Mouse (Mus musculus): ENCODE data around the gene Bsdc1.
A peak's percentile ranks its signal among the peaks of the same experiment; 100 is the strongest.

Bsdc1 gene

DNA sequence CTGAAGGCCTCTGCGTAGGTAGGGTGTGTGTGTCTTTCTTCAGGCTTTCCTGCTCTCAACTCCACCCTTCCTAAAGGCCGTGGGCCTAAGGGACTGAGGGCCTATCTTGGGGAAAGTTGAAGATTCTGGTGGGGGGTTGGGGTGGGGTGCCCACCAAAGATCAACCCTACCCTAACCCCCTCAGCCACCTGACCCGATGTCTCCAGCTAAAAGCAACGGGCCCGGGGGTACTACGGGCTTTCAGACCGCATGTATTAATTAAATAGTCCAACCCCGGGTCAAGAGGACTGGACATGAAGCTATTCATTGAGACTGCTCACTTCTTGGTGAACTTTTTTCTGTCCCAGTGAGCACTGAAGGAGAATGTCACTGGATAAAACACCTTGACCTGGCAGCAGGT, 38.6 kb downstream of the Bsdc1 start:
- no peaks in the 10 kb centered on the region for H3K36me3 ChIP-seq (ENCODE audit: control insufficient read depth, insufficient read depth, low read length, poor library complexity, severe bottlenecking)
- H3K27me3 ChIP-seq (ENCODE audit: control insufficient read depth, insufficient read depth, low read length, poor library complexity, severe bottlenecking) = no peaks in the 10 kb centered on the region
- DNase-seq (ENCODE audit: low read depth, low spot score) = no peak

DNA sequence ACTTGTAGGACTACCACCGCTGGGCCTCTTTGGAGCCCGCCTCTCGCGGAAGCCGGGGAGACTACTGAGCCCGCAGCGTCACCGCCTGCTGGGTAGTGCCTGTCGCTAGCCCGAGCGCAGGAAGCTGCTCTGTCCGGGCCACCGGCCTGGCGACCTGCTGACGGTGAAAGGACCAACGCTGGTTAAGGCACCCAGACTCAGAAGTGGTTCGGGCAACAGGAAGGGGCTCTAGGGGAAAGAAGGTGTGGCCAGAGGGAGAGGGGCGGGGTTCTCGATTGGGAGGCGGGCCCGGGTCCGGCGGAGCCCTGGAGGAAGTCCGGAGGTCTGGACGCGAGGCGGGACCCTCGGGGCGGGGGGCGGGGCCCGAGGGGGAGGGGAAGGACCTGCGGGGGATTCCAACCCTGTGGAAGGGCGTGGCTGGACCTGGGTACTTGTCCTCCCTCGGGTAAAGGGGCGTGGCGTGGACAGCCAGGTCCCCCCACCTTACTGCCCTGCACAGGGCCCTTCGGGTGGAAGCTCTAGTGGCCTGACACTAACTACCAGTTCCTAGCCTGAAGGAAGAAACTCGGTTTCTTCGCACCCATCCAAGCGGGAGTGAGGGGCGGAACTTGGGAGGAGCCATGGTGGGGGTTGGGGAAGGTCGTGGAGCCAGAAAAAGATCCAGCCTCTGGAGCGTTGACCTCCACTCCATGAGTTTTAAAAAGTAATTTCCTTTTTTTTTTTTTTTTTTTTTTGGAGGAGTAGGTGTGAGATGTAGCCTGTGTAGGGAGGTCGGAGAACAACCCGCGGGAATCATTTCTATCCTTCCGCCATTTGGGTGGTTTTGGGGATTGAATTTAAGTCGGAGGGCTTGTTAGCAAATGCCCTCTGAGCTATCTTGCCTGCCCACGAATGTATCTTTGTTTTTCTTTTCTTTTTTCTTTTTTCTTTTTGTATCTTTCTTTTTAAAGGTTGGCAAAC, 39.5 kb downstream of the Bsdc1 start:
- Histone ChIP-seq H3K27me3 (ENCODE audit: control insufficient read depth, insufficient read depth, low read length, poor library complexity, severe bottlenecking) (no peaks in the 10 kb centered on the region), H3K36me3 (ENCODE audit: control insufficient read depth, insufficient read depth, low read length, poor library complexity, severe bottlenecking) (no peaks in the 10 kb centered on the region)
- peak; percentile 90 for DNase-seq (ENCODE audit: low read depth, low spot score)

DNA sequence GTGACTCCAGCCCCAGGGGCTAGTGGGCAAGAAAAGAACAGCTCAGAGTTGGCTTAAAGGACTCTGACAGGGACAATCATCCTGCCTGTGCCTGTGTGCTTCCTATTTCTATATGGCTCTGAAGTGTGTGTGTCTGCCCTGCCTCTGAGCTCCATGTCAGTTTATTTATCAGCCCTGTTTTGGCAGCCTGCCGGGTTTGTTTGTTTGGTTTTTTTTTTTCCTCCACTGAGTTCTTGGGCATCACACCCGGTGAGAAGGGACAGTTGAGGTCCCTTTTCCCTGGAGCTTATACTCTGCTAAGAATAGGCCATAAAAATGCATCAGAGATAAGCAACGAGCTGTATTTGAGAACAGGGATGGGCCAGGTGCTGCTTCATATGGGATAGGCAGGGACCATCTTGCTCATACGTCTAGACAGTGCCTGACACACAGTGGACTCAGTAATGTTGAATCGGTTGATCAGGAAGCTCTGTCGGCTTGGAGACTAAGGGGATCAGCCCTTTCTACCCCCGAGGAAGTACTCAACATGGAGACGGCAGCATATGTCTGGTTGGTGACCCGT, 41.0 kb downstream of the Bsdc1 start:
- no peaks in the 10 kb centered on the region for H3K27me3 ChIP-seq (ENCODE audit: control insufficient read depth, insufficient read depth, low read length, poor library complexity, severe bottlenecking)
- H3K36me3 ChIP-seq (ENCODE audit: control insufficient read depth, insufficient read depth, low read length, poor library complexity, severe bottlenecking) = no peaks in the 10 kb centered on the region
- no peak for DNase-seq (ENCODE audit: low read depth, low spot score)

DNA sequence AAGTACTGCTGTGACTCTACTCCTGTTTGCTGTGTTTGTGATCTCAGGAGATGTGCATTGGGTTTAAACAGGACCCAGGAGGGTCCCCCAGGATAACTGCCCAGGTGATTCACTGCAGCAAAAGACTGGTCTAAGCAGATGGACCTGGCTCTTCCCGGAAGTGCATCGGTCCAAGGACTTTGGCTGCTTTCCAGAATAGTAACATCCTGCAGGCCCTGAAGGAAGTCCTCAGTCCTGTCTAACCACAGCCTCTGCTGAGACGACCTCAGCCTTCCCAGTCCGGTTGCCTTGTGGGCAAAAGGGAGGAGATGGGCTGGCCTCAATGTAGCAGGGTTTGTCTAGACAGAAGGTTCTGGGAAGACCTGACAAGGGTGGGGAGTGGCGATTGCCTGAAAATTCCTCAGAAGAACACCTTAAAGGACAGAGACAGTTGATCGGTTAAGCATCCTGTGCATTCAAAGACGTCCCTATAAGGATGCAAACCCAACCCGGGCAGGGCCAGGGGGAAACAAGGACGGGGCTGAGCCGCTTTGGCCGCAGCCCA, 41.6 kb downstream of the Bsdc1 start:
- H3K36me3 ChIP-seq (ENCODE audit: control insufficient read depth, insufficient read depth, low read length, poor library complexity, severe bottlenecking) = no peaks in the 10 kb centered on the region
- no peaks in the 10 kb centered on the region for H3K27me3 ChIP-seq (ENCODE audit: control insufficient read depth, insufficient read depth, low read length, poor library complexity, severe bottlenecking)
- DNase-seq (ENCODE audit: low read depth, low spot score) = no peak

DNA sequence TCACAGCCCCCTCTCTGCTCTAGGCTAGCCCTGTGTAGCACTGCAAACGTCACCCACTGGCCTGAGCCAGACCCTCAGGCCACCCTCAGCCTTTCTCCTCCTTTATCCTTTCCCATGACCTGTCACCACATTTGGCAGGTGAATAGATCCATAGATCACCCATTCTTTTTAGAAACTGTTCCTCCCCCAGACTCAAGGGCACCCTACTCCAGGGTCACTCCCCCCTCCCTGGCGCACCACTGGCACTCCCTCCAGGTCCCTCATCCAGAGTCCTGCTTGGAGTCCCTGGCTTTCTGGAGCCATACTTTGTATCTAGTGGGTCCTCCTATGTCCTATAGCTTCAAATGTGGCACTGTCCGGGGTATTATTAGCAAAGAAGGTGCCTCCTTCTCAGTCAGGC, 44.1 kb downstream of the Bsdc1 start:
- no peaks in the 10 kb centered on the region for H3K36me3 ChIP-seq (ENCODE audit: control insufficient read depth, insufficient read depth, low read length, poor library complexity, severe bottlenecking)
- DNase-seq (ENCODE audit: low read depth, low spot score) = no peak
- H3K27me3 ChIP-seq (ENCODE audit: control insufficient read depth, insufficient read depth, low read length, poor library complexity, severe bottlenecking) = no peaks in the 10 kb centered on the region

DNA sequence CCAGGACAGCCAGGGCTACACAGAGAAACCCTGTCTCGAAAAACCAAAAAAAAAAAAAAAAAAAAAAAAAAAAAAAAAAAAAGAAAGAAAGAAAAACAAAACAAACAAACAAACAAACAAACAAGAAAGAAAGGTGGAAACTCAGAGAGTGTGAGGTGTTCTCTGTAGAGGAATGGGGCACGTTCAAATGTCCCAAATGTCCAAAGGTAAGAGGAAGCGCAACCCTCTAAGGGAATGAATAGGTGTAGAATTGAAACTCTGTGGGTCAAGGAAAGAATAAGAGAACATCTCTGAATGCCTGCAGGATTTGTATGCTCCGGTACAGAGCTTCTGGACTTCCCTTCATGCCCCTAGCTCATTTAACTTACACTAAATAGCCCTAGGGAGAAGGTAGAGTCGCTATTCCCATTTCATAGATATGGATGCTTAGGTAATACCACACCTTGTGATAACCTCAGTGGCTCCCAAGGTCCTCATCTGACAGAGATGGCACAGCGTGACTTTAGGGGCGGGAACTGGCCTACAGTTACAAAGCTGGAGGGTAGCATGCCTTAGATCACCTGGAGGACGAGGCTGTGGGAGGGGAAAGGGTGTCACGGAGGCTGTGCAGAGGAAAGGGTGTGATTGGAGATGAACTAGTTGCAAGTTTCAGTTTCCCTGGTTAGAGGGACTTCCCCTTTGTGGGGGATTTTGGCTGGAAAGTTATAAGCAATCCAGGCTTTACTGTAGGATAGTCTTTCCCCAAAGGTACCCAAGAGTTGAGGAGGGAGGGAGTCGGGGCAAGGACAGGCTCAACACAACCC, 46.3 kb downstream of the Bsdc1 start:
- Histone ChIP-seq H3K36me3 (ENCODE audit: control insufficient read depth, insufficient read depth, low read length, poor library complexity, severe bottlenecking) (no peaks in the 10 kb centered on the region), H3K27me3 (ENCODE audit: control insufficient read depth, insufficient read depth, low read length, poor library complexity, severe bottlenecking) (no peaks in the 10 kb centered on the region)
- peak; percentile 68 for DNase-seq (ENCODE audit: low read depth, low spot score)

DNA sequence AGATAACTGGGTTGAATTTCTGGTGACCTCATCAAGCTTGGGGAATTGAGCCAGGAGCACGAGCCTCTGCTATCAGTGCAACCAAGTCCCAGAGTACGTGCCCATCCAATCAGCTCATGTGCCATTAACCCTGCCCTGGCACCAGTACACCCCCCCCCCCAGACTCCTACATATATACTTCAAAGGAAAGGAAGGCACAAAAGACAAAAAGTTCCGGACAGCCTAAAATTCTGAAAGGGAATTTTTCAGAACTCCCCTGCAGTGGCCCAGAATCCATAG, 46.8 kb downstream of the Bsdc1 start:
- DNase-seq (ENCODE audit: low read depth, low spot score) = no peak

DNA sequence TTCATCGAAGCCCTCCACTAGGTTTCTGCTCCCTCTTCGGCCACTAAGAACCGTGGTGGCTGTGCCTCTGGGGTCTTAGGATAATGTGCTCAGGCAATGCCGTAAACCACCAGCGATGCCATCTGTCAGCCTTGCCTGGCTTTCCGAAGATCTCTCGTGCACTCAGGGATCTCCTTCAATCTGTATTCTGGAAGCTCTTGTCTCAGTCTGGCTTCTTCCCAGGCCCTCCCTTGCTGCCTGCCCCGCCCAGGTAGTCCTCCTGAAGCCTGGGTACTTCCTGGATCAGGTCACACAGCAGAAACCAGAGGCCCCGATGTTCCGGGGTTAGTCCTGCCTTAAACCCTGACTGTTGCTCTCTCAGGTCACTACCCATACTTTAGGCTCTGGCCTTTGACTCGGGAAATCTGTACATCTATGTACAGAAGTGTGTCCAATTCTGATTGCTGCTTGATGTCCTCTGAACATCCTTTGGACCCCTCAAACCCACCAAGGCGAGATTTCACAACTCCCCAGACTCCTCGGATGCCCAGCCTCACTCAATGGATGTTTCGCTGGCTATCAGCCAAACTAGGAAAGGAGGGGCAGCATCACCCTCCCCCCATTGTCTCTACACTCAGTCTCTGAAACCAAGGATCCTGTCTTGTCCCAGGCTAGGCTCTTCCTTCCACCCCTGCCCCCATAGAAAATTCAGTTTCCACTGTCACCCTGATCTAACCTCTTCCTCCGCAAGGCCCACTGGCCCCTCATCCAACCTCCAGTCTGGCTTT, 47.6 kb downstream of the Bsdc1 start:
- Histone ChIP-seq H3K36me3 (ENCODE audit: control insufficient read depth, insufficient read depth, low read length, poor library complexity, severe bottlenecking) (no peaks in the 10 kb centered on the region), H3K27me3 (ENCODE audit: control insufficient read depth, insufficient read depth, low read length, poor library complexity, severe bottlenecking) (no peaks in the 10 kb centered on the region; the same call in 1 of the 2 replicates)
- no peak for DNase-seq (ENCODE audit: low read depth, low spot score)

More for the DNA sequence above, 46.8 kb downstream of the Bsdc1 start:
- Histone ChIP-seq H3K27me3 (ENCODE audit: control insufficient read depth, insufficient read depth, low read length, poor library complexity, severe bottlenecking) (no peaks in the 10 kb centered on the region), H3K36me3 (ENCODE audit: control insufficient read depth, insufficient read depth, low read length, poor library complexity, severe bottlenecking) (no peaks in the 10 kb centered on the region)

DNA sequence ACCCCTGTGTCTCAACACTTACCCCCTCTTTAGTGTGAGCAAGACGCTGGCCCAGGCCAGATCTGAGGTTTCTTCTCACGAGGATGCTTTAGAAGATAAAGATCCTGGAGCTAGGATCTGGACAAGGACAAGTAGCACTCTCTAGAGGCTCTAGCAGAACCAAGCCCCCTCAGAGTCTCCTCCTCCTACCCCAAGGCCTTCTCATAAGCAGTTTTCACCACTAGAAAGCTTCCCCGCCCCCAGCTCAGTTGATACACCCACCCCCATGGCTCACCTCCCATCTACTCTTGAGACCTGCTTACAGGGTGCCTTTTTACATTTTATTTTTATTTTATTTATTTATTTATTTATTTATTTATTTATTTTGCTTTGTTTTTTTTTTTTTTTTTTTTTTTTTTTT, 48.3 kb downstream of the Bsdc1 start:
- H3K27me3 ChIP-seq (ENCODE audit: control insufficient read depth, insufficient read depth, low read length, poor library complexity, severe bottlenecking) = no peaks in the 10 kb centered on the region; the same call in 1 of the 2 replicates
- DNase-seq (ENCODE audit: low read depth, low spot score) = no peak
- H3K36me3 ChIP-seq (ENCODE audit: control insufficient read depth, insufficient read depth, low read length, poor library complexity, severe bottlenecking) = no peaks in the 10 kb centered on the region

DNA sequence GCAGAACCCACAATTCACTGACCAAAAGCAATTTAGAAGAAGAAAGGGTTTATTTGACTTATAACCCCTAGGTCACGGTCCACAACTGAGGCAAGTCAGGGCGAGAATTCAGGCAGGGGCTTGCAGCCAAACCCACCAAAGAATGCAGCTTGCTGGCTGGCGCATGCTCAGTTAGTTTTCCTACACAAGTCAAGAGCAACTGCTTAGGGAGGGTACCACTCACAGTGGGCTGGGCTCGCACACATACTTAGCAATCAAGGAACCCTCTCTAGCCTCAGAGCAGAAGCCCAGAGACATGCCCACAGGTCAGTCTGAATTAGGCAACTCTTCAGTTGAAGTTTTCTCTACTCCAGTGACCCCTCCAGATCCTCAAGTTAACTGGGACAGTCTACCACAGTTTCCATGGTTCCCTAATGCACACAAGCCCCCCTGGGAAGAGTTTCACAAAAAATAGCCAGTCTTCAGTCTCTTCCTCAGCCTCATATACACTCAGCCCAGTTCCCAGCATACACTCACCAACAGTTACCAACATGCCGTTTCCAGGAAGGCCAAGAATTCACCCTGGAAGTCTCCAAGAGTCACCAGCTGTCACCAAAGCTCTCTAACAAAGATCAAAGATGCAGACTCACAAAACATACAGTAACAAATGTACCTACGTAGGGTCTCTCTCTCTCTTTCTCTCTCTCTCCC, 49.5 kb downstream of the Bsdc1 start:
- H3K36me3 ChIP-seq (ENCODE audit: control insufficient read depth, insufficient read depth, low read length, poor library complexity, severe bottlenecking) = no peaks in the 10 kb centered on the region
- H3K27me3 ChIP-seq (ENCODE audit: control insufficient read depth, insufficient read depth, low read length, poor library complexity, severe bottlenecking) = no peaks in the 10 kb centered on the region; the same call in 1 of the 2 replicates
- DNase-seq (ENCODE audit: low read depth, low spot score) = no peak

DNA sequence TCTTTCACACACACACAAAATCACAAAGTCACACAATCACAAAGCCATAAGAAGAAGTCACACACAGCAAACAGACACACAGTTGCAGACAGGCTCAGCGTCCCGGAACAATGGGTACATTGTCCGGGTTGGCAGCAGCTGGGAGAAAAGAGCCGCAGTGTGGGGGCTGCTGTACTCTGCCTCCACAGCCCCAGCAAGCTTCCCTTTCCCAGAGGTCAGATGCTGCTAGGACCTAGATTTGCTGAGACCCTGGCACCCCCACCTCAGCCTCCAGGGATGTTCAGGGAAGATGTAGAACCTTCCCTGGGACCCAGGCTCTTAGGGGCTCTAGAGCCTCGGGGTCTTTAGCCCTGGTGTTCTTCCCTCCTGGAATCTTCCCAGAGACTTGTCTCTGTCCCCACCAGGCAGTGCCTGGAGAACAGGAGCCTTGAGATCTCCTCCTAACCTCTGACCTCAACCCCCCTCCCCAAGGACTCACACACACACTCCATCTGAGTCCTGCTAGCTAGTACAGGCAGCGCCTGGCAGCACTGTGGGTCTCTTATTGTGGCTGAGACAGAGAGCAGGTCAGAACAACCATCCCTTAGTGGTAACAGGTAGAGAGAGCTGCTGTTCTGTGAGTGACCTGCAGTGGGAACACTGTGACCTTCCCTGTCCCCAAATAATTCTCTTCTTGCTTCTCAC, 50.2 kb downstream of the Bsdc1 start:
- H3K27me3 ChIP-seq (ENCODE audit: control insufficient read depth, insufficient read depth, low read length, poor library complexity, severe bottlenecking) = no peaks in the 10 kb centered on the region; the same call in 1 of the 2 replicates
- DNase-seq (ENCODE audit: low read depth, low spot score) = no peak
- H3K36me3 ChIP-seq (ENCODE audit: control insufficient read depth, insufficient read depth, low read length, poor library complexity, severe bottlenecking) = peaks cover under 1% of the 10 kb centered on the region

DNA sequence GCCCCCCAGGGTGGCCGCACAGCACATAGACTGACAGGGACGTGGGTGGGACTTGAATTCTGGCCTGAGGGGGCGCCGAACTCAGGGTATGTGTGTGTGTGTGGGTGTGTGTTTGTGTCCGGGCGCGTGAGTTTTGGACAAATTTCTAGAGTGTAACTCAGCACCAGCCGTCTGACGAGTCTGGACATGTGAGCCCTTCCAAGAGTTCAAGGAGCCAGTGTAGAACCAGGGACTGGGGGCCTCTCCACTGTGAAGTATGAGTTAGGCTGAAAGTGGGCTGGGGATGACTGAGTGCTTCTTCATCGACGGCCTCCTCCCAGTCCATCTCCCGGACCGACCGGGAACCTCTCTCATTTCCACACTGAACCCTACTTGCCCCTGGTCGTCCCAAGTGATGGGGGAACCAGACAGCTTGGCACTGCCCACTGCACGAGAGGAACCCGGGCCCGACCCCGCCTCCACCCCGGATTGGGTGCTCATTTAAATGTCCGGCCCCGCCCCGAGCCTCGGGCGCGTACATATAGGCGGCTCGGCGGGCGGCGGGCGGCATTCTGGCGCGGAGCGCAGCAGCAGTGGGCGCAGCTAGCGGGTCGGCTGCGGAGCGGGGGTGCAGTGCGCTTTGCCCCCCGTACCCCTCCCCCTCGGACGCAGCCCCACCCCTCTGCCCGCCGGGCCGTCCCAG, 51.8 kb downstream of the Bsdc1 start, which contains the start of gene Marcksl1:
Gene Marcksl1 (plus strand): TSS at position 496 of the 682 bp plus-strand sequence.
- Histone ChIP-seq H3K36me3 (ENCODE audit: control insufficient read depth, insufficient read depth, low read length, poor library complexity, severe bottlenecking) (peaks cover 5% of the 10 kb centered on the region), H3K27me3 (ENCODE audit: control insufficient read depth, insufficient read depth, low read length, poor library complexity, severe bottlenecking) (no peaks in the 10 kb centered on the region; the same call in 1 of the 2 replicates)
- DNase-seq (ENCODE audit: low read depth, low spot score) = peak; percentile 91

DNA sequence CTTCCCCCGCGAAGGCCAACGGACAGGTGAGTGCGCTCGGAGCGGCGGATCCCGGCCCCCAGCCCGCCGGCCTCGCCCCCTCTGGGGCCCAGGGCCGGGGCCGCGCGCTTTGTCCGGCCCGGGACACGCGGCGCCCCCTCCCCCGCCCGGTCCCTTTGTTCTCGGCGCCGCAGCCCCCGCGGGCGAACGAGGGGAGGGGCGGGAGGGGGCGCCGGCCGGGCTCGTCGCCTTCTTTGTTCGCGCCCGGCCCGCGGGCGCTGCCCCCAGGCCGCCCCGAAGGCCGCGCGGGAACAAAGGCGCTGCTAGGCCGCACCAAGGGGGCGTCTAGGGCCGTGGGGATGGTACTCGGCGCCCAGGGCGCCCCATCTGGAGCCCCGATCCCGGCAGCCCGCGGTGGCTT, 52.5 kb downstream of the Bsdc1 start:
- Histone ChIP-seq H3K27me3 (ENCODE audit: control insufficient read depth, insufficient read depth, low read length, poor library complexity, severe bottlenecking) (no peaks in the 10 kb centered on the region; the same call in 1 of the 2 replicates), H3K36me3 (ENCODE audit: control insufficient read depth, insufficient read depth, low read length, poor library complexity, severe bottlenecking) (peaks cover 10% of the 10 kb centered on the region)
- no peak for DNase-seq (ENCODE audit: low read depth, low spot score)

All from splenic B cell, adult 2 months (primary cell).